Mouse (Mus musculus) adrenal gland, postnatal 4 days (tissue): ENCODE measurements around the gene Wap. TPM values are rescaled to one million over a fixed set of nuclear protein-coding genes. Genes with fewer than 3 reads are reported as not detected.

Source experiments
- DNase-seq, 2 experiments: peaks; one replicate each; pipeline ENCODE4 v3.0.0; 2021 to 2022; ENCODE audit warnings: low spot score in 2 of 2, mixed read lengths in 2 of 2
- total RNA-seq, 2 experiments: library from RNA; stranded (reverse); gene quantifications; 2 replicates each; pipeline ENCODE4 v1.2.3; 2021

The Wap gene
- total RNA-seq, 2 experiments from 2014 or later = not detected

DNA sequence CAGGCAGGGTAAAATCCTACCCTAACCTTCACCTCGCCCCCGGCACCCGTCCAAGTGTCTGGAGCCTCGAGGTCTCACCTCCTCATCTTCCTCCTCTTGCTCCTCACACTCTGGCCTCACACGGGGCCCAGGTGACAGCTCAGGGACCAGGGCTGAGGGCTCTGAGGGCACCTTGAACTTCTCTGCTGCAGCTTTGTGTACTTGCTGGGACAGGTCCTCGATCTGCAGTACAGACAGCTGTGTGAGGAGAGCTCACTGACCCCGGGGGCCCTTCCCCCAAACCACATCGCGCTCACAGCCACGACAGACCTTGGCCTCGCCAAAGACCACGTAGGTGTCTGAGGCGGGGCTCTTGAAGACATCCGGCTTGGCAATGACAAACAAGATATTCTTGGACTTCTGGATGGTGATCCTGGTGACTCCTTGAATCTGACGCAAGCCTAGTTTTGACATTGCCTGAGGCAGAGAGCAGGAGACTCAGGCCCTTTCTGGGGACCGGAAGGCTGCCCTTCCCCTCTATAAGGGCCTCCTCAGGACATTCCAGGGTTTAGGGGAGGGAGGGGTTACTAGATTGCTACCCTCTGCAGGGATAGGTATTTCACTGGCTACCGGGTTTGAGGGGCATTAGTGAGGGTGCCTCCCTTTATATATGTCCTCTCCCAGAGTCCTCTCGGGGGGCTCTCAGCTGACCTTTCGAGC is 40.1 kb downstream of the Wap start:
- no peak for DNase-seq

DNA sequence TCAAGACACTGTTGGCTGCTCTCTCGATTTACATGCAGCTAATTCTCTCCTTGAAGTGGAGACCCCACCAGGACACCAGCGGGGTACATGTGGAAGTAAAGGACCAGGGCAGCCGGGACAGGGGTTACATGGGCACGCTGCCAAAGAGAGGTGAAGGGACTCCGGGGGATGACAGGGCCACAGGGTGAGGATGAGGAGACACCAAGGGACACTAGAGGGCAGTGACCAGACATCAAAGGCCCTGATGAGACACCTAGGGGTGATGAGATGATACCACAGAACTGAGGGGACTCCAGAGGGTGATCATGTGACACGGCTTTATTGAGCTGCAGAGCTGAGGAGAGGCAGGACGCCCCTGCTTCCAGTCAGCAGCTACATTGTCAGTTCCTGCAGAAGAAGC is 40.9 kb downstream of the Wap start:
- DNase-seq = no peak

DNA sequence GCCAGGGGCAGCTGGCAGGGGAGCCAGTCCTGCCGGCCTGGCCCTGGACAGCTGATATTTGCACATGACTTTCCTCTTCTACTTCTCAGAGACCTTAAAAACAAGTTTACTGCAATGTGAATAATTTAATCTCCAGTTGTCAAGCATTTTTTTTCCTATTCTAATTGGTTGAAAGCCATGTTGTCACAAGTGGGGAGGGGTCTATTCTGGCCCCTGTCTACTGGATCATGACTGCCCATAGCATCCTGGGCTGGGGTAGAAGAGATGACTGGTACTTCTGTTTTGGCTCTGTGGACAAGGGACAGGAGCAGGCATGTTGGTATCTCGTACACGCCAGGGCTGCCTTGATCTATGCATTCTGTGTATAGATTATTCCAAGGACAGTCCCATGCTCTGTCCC is 41.8 kb downstream of the Wap start:
- no peak for DNase-seq

DNA sequence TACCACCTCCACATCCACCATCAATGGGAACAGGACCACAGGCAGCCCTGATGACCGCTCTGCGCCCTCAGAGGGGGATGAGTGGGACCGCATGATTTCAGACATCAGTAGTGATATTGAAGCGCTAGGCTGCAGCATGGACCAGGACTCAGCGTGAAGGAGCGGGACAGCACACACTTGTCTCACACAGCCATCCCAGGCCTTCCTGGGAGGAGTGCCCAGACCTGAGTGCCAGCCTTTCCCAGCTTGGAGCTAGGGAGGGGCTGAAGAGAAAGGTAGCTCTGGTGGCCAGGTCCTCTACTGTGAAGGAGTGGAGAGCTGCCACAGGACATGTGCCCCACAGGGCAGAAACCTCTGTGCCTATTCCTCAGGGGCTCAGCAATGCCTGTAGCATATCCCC is 42.2 kb downstream of the Wap start:
- DNase-seq = no peak

DNA sequence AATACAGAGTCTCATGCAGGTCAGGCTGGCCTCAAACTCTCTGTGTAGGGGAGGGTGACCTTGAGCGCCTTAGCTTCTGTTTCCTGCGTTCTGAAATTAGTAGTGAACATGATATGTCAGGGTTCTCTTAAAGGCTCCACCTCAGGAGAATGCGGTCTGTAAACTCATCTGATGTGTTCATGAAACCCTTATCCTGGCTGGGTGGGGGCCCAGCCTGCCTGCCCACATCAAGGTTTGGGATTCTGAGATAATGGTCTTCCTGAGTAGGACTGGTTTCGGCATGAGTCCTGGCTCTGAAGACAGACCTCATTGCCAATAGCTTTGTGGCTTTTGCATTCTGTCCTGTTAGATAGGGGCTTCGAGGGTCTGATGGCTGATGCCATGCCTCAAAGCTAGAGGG is 43.1 kb downstream of the Wap start:
- DNase-seq = no peak

DNA sequence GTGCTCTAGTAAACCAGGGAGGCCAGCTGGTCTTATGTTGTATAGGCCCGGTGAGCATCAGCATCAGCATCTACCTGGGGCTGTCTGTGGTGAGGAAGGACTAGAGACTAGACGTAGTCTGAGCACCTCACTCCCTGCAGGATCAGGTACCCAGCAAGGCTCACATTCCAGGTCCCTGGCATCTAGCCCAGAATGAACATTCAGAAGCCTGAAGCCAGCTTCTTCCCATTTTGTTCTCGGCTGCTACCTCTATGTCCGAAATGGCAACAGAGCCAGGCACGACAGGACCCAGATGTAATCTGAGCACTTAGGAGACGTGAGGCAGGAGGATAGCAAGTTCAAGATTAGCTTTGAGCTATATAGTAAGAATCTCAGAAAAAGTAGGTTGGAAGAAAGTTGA is 43.6 kb downstream of the Wap start:
- no peak for DNase-seq

DNA sequence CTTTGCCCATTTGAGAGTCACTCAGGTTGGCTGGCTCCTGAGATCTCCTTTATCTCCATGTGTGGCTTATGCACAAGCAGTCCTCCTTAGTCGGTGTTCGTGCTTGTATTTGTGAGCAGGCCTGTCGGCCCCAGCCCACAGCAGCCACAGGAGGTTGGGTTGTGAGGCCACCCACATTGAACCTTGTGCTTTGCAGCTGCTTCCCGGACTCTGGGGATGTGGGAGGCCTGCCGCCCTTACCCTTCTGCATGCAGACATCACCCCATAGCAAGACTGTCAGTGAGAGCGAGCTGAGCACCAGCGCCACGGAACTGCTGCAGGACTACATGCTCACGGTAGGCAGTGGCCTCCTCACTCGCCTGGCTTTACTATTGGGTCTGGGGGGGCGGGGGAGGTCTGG is 45.0 kb downstream of the Wap start:
- no peak for DNase-seq

DNA sequence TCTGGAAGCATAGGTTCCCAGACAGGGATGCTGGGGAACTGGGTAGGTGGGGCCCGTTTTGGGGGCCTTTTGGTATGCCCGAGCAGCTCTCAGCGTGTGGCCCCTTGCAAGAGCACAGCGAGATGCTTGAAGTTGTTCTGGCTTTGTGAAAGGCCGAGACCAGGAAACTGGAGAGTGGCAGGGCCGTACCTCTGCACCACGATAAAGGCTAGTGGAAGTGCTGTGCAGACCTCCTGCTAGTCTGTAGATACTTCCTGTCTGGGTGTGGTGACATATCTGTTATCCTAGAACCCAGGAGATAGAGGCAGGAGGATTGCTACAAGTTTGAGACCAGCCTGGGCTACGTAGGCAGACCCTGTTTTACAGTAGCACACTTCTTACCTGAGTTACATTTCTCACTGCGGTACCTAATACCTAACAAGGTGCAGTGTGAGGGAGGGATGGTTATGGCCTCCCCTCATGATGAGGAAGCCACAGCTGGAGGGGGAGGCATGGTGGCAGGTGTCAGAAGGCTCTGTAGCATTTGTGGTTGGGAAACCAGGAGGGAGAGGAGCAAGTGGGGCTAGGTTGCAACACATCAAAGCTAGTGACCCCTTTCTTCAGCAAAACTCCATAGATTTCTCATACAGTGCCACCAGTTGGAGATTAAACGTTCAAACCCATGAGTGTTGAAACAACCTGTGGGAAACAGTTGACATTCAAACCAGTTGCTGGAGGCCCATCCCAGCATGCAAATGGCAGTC is 47.3 kb downstream of the Wap start:
- no peak for DNase-seq

DNA sequence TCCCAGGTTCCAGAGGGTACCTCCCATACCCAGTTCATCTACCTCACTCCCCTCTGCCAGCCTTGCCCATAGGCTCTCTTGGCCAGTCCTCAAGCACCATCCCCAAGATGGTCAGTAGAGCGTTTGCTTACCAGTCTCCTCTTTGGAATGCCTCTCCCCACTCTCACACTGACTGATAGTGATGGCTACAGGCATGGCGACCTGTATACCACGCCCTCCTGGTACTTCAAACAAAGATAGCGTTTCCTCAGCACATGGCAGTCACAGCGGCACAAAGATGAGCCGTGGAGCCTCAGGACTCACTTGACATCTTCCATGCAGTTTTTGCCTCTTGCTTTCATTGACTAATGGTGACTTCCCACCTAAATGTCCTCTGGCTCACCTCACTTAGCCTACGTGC is 48.6 kb downstream of the Wap start:
- DNase-seq = no peak

DNA sequence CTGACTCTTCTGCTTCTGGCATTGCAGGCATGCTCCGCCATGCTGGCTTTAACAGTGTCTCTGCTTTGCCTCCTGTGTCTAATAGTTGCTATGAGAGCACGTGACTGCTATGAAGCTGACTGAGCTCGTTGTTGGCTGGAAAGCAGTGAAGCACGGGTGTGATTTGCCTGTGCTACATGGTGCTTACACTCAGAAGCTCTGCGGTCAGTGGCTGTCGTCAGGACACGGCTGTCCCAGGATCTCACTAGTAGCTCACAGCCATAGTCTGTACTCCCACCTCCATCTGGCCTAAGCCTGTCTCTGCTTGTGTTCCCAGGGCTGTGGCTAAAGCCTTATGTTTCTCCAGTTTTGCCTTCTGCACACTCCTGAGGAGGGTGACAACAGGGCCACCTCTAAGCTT is 50.1 kb downstream of the Wap start:
- DNase-seq = no peak

DNA sequence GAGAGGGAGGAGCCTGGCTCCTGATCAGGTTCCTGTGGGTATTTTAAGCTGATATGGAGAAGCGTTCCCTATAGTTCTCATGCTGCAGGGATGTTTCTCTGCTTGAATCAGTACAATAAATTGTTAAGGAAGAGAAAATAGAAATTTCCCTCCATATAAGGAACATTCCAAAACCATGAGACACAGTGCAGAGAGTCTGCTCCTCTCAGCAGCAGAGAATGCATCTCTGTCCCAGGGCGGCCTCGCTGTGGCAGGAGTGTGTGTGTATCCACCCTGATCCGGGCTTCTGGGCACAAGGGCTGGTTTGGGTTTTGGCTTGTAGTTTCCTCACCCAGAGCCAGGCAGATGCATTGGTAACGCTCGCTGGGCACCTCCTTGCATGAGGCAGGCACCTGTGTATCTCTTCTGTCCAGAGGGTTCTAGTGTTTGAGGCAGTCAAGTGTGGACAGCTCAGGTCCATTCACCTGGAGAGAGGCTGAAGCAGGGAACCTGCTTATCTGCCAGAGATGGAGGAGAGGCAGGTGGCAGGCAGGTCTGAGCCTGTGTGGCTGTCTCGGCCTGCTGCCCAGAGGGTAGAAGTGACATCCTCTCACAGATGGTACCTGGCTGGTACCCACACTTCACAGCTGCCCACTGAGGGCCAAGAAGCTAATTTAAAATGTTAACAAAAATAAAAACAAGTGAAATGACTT is 51.0 kb downstream of the Wap start:
- DNase-seq = no peak

DNA sequence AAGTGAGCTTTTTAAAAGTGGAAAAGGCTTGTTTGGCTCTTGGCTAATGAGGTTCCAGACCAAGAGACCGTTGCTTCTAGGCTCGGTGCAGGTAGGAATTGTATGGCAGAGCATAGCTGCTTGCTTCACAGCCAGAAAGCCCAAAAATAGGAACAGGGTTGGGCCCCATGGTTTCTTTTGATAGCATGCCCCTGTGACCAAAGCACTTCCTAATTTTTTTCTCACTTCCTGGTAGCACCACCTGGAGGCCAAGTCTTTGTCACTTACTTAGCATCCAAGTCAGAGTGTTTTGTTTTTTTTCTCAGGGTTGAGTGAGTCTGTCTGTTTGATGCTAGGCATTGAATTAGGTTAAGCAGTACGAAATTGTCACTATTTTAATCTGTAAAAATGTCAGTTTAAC is 51.8 kb downstream of the Wap start:
- DNase-seq = no peak

DNA sequence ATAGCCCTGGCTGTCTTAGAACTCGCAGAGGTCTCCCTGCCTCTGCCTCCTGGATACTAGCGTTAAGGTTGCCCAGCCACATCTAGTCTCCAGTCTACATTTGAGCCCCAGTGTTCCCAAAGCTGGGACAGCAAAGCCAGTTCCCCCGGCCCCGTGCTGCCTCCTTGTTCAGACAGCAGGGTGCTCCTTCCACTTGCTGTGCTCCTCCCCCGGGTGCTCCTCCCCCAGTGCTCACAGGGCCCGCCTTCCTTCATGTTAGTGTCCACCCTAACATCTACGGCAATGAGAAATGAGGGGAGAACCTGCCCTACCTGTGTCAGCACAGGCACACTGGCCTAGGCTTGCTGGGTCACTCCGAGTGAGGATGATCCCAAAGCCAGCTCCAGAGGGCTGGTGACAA is 52.7 kb downstream of the Wap start:
- DNase-seq = no peak

Other genes starting within 250 kb of the Wap start
- gene Zmiz2, start 249.6 kb downstream of the Wap start, total RNA-seq = 10 to 100 TPM; 62.4 to 67.1 TPM
- 1,000 to 10,000 TPM; 1,693 to 1,728 TPM for gene Ppia, start 223.2 kb downstream of the Wap start, total RNA-seq
- 100 to 1,000 TPM; 105 to 130 TPM for gene H2afv, start 194.2 kb downstream of the Wap start, total RNA-seq
- 10 to 100 TPM; 72.9 to 77.4 TPM for gene Purb, start 162.7 kb downstream of the Wap start, total RNA-seq
- 1 to 10 TPM; 3.1 to 4.8 TPM for gene Myo1g, start 117.7 kb downstream of the Wap start, total RNA-seq
- 10 to 100 TPM; 40.1 to 40.9 TPM for gene Ccm2, start 91.8 kb downstream of the Wap start, total RNA-seq
- gene Nacad, start 32.6 kb downstream of the Wap start, total RNA-seq = 10 to 100 TPM in 1 of 2 experiments, 1 to 10 TPM in 1; 4.7 to 12.6 TPM
- 10 to 100 TPM; 70.9 to 81.6 TPM for gene Tbrg4, start 12.6 kb downstream of the Wap start, total RNA-seq
- 10 to 100 TPM; 14.3 to 14.8 TPM for gene Ramp3, start 19.9 kb upstream of the Wap start, total RNA-seq
- gene Gm11983, start 199.0 kb upstream of the Wap start, total RNA-seq = not detected